Mouse (Mus musculus): ENCODE results near the gene Pdxp. TPM values are rescaled to one million over a fixed set of nuclear protein-coding genes. Genes with fewer than 3 reads are reported as not detected.
A peak's percentile ranks its signal among the peaks of the same experiment; 100 is the strongest.

Gene Pdxp
- total RNA-seq, 2 experiments from 2014 or later = 178 to 191 TPM

DNA sequence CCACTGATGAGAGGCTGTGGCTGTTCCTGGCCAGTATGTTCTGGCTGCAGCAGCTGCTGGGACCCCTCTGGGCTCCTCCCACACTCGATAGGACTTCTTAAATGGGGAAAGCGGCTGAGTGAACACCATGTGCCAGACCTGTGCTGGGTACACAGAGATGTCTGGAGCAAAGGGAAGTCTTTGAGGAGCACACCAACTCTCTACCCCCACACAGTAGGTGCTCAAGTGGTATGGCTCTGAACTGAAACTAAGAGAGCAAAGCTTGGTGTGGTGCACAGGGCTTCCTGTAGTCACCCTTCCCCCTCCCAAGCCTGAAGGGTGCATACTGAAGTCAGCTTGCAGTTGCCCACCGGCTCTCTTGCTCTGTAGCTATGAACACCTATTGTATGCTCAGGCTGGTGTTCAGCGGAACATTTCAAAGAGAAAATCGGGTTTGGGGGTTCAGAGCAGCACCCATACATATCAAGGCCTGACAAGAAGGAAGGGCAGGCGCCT lies 15.2 kb upstream of the Pdxp start:
- DNase-seq (ENCODE audit: low spot score in 2 of 2) = no peak

DNA sequence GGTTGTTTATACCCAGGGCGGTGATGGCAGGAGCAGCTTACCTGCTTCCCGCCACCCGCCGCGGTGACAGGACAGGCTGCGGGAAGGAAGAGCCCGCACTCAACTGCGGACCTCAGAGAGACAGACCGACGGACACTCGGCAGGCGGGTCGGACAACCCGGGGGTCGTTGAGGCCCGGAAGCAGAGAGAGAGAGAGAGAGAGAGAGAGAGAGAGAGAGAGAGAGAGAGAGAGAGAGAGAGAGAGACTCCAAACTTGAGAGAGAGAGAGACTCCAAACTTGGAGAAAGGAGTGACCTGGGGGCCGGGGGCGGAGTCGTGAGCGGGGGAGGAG lies 14.3 kb upstream of the Pdxp start, which contains the start of gene Gm49510:
Gene Gm49510, plus strand, starts transcription at position 259 of the 331 bp plus-strand sequence.
- DNase-seq (ENCODE audit: low spot score in 2 of 2) = no peak

DNA sequence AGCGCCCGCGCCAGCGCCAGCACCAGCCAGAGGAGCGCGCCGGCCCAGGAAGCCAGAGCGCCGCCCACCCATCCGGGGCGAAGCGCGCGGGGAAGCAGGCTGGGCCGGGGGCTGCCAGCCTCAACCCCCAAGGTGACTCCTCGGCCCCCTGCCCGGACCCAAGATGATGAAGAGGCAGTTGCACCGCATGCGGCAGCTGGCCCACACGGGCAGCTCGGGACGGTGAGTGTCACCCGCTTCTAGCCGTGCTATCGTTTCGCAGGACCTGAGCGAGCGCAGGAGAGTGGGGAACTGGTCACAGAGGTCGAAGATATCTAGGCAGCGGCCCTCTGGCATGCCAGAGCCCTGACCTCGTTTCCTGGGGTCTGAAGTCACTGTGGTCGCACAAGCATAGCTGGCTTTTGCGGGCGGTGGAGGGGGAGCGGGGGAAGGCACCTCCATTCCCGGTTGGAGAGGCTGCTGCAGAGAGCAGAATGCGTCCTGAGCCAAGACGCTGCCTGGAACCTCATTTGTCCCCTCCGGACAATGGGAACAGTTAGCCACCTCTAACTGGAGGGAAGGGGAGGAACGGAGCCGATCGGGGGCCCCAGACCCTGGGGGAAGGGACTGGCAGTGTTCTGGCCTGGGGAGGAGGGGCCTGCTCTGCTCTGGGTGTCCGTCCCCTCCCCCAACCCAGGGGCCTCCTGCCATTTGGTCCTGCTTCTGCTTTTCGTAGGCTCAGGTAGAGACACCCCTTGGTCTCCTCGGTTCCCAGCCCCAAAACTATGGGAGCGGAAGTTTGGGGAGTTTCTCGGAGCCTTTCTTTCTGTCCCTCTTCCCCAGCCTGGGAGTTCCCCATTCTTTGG lies 13.8 kb upstream of the Pdxp start, which contains the start of gene Sh3bp1:
Gene Sh3bp1, plus strand, starts transcription at position 29 of the 845 bp plus-strand sequence.
- peak; percentile 57 to 72 for DNase-seq (ENCODE audit: low spot score in 2 of 2)

GRCm38 (mm10) chr15:78900585-78901421 lies 12.9 kb upstream of the Pdxp start:
- no peak for DNase-seq (ENCODE audit: low spot score in 2 of 2)

- DNase-seq (ENCODE audit: low spot score in 2 of 2) = no peak
Observed at GRCm38 (mm10) chr15:78901422-78901789, 12.3 kb upstream of the Pdxp start.

DNA sequence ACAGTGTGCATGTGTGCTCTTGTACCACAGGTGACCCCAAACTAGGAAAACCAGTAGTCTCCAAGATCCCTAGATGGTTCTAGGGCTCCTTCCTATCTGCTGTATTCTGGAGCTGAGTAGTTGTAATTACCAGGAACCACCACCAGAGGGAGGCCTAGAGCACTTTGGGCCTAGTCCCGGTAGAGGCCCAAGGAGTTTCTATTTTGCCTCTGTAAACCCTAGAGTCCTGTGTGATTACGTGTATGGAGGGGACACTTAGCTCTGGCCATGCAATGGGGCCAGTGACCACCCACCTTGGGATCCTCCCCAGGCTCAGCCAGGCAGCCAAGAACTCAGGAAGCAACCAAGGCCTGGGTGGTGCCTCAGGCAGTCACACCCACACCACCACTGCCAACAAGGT lies 10.5 kb upstream of the Pdxp start:
- DNase-seq (ENCODE audit: low spot score in 2 of 2) = peak; percentile 77 to 91

DNA sequence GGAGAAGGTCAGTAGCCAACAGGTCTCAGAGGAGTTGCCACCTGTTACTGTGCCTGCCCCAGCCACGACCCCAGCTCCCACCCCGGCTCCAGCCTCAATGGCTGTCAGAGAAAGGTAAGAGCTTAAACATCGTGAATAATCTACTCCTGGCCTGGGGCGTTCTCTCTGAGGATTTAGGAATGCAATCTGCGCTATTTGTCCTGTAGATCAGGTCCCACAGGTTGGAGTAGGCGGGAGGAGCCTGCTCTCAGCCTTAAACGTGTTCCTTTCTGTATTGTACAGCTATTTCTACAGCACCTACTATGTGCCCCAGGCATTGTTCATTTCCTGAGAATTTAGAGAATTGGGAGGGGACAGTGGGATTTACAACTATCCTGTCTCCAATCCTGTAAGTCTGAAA lies 5.3 kb upstream of the Pdxp start:
- DNase-seq (ENCODE audit: low spot score in 2 of 2) = no peak

DNA sequence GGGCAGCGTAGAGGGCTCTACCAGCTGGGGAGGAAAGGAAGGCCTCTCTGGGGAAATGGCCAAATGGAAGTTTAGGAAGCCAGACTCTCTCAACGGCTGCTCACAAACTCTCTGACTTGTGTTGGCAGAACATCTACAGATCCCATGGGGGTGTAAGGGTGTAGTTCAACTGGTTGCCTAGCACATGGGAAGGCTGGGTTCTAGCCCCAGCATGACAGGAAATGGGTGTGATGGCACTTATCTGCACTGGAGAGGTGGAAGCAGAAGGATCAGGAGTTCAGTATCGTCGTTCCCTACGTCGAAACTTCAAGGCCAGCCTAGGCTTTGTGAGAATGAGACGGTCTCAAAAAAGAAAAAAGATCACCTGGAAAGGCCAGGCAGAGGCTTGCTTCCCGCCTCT lies 4.7 kb upstream of the Pdxp start:
- DNase-seq (ENCODE audit: low spot score in 2 of 2) = no peak

DNA sequence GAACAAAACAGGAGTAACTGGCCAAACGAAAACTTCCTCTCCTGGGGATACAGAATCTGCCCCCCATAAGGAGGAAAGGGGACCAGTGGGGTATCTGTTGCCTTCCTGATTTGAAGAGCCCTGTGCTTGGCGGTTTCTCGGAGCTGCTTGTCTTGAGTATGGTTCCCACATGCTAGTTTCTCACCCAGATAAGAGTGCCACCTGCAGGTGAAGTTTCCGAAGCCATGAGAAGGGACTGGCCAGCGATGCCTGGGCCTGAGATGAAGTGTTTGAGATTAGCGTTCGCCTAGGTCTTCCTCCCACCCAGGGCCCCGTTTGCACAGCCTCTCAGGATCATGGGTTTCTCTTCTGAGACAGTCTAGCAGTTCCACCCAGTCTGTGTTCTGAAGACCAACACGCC lies 1.7 kb upstream of the Pdxp start:
- no peak for DNase-seq (ENCODE audit: low spot score in 2 of 2)

- DNase-seq (ENCODE audit: low spot score in 2 of 2) = peak; percentile 46 to 67
Observed at GRCm38 (mm10) chr15:78914091-78914822, 538 bp downstream of the Pdxp start.

- no peak for DNase-seq (ENCODE audit: low spot score in 2 of 2)
Observed at GRCm38 (mm10) chr15:78914823-78915659, 1.3 kb downstream of the Pdxp start.

GRCm38 (mm10) chr15:78915660-78916017 lies 1.9 kb downstream of the Pdxp start:
- peak; percentile 72 to 73 for DNase-seq (ENCODE audit: low spot score in 2 of 2)

DNA sequence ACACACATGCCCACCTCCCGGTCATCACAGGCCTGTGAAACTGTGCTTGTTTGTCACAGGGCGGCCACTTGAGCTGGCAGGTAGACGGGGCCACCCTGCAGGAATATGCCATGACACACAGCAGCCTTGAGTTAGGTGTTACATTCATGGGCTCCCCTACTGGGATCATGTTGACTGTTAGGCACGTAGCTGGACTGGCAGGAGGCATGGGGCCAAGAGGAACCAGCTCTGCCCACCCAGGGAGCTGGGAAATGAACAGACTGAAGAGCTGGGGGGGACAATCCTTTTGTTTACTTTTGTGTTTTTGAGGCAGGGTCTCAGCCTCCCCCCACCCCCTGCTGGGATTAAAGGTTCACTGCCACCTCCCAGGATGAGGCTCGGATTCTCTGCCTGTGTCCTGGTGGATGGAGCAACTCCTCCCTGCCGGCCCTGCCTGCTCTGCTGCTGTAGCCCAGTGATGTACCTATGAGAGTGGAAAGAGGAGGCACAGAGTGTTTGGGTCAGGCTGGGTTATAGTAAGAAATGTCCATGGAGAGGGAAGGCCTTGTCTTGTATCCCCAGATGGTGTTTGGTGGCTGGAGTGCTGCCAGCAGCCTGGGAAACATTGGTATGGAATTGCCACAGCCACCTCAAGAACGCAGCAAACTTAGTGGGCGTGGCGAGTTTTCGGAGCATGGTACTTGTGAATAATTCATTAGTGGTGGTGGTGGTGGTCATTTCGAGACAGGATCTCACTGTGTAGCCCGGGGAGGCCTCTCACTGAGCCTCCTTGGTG lies 2.5 kb downstream of the Pdxp start:
- DNase-seq (ENCODE audit: low spot score in 2 of 2) = peak in 1 of 2 experiments; percentile 62

- no peak for DNase-seq (ENCODE audit: low spot score in 2 of 2)
Observed at GRCm38 (mm10) chr15:78918126-78918525, 4.4 kb downstream of the Pdxp start.

DNA sequence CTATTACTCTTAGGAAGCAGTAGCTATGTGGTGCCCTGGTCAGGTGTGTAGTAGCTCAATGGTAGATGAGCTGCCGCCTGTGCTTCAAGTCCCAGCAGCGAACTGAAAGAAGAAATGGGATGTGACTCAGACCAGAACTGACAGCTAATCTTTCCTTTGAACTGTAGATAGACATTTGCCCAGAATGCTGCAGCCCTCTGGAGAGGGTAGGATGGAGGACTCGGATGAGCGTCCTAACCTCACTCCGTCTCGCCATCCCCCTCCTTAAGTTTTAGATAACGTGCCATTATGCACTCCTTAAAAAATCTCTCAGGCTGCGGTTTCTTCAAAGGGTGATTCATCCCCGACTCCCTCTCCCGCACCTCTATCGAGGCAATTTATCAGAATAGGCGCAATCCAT lies 6.2 kb downstream of the Pdxp start:
- no peak for DNase-seq (ENCODE audit: low spot score in 2 of 2)

DNA sequence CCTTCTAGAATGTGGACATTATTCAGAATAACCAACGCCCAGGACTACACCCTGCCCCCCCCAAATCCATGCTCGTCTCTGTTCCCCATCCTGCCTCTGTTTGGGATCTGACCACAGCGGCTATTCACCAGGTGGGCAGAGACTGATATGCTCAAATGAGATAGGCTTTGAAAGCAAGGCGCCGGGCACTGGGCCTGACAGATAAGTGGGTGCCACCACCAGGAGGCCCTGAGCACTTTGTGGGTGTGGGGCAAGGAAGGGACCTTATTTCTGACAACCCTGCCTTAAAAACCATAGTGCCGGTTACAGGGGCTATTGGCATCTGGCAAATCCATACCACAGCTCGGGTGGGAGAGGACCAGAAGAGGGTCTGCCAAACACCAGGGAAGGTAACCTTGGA lies 9.0 kb downstream of the Pdxp start:
- no peak for DNase-seq (ENCODE audit: low spot score in 2 of 2)

DNA sequence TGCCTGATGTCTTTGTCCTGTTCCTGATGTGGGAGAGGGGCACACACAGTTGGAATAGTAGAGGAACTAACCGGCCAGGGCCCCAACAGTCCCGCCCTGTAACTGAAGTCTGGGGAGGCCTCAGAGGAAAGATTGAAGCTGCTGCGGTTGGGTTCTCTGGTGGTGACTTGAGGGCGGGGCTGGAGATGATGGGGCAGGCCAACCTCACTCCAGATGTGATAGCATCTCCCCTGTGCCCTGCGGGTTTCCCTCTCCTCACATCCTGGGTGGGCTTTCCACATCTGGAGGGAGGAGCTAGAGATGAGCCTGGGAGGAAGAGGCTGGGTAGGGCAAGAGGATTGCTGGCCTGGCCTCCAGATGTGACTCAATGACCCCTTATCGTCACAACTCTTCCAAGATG lies 9.9 kb downstream of the Pdxp start:
- no peak for DNase-seq (ENCODE audit: low spot score in 2 of 2)

GRCm38 (mm10) chr15:78925129-78925528 lies 11.4 kb downstream of the Pdxp start:
- DNase-seq (ENCODE audit: low spot score in 2 of 2) = no peak

- peak in 1 of 2 experiments; percentile 40 for DNase-seq (ENCODE audit: low spot score in 2 of 2)
Observed at GRCm38 (mm10) chr15:78926021-78926919, 12.6 kb downstream of the Pdxp start, which contains the start of gene Lgals1. Gene Lgals1 (plus strand): TSS chr15:78926725.

Data from left cerebral cortex, adult 18-20 months (tissue).